Mouse (Mus musculus) heart, postnatal 0 days (tissue): ENCODE measurements around the gene Ubap1l.

ENCODE experiments used
- CTCF ChIP-seq: IDR thresholded peaks from 2 replicates; pipeline ENCODE4 v1.5.1; 2016; ENCODE audit warnings: antibody characterized with exemption, control low read depth, low read depth
- EP300 ChIP-seq: IDR thresholded peaks from 2 replicates; pipeline ENCODE4 v1.6.1; 2016; ENCODE audit warnings: antibody characterized with exemption, low read depth

- TF ChIP-seq EP300 (no peak), CTCF (no peak)
These were observed 50.5 kb downstream of the Ubap1l start for GRCm38 (mm10) chr9:65411326-65411725.
